Mouse (Mus musculus) erythroblast, embryonic 14.5 days (primary cell): ENCODE results near the gene Btbd2.

Source experiments
- GATA1 ChIP-seq: IDR thresholded peaks from 2 replicates; pipeline ENCODE4 v1.6.1; 2012; ENCODE audit warnings: low read length, inconsistent platforms, mixed read lengths
- TAL1 ChIP-seq: IDR thresholded peaks from 3 replicates; pipeline ENCODE4 v1.6.1; 2012; ENCODE audit warnings: low read length, inconsistent platforms, mixed read lengths

DNA sequence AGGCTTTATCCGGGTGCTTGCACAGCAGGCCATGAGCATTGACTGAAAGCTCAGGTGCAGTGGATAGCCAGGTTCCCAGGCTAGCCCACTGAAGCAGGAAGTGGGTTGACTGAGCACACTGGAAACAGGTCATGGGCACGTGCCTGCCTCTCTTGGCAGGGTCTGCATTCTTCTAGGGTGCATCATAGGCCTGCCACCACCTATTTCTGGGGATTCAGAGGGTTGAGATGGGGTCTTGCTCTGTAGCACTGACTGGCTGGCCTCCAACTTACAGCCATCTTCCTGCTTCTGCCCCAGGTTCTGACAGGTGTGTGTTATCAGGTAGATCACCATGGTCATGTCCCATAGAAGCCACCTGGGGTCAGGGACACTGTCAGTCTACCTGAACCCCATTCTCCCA, 51.9 kb downstream of the Btbd2 start:
- TF ChIP-seq TAL1 (no peak), GATA1 (no peak)
